Mouse (Mus musculus) CH12.LX (cell line): ENCODE data around the gene Jph3. TPM values are rescaled to one million over a fixed set of nuclear protein-coding genes. Genes with fewer than 3 reads are reported as not detected.

Experiments used
- DNase-seq: peaks from one replicate; pipeline ENCODE4 v3.0.0-alpha.2; 2013; ENCODE audit errors: extremely low read depth
- H3K27ac ChIP-seq: 2 replicates; pipeline ENCODE4 v1.5.1; 2012; ENCODE audit warnings: low read depth, mild to moderate bottlenecking, control low read depth, moderate library complexity; ENCODE audit not compliant: insufficient read depth
- H3K27me3 ChIP-seq: replicated peaks from 2 replicates; pipeline ENCODE3; 2012; ENCODE audit warnings: inconsistent platforms
- H3K36me3 ChIP-seq, 2 experiments: replicated peaks in 1 of 2; 2 replicates each; pipeline versions ENCODE3 to v1.6.1; 2012; ENCODE audit warnings: inconsistent platforms in 1 of 2, low read length in 1 of 2, mild to moderate bottlenecking in 1 of 2, mixed read lengths in 1 of 2, moderate library complexity in 1 of 2; ENCODE audit not compliant: control insufficient read depth in 1 of 2, insufficient read depth in 1 of 2
- H3K4me1 ChIP-seq, 2 experiments: 2 replicates each; pipeline ENCODE4 v1.6.1; 2012; ENCODE audit warnings: inconsistent platforms in 1 of 2, moderate library complexity in 1 of 2; ENCODE audit not compliant: insufficient read depth in 2 of 2, control insufficient read depth in 1 of 2
- H3K4me2 ChIP-seq: 2 replicates; pipeline ENCODE4 v1.6.1; 2012; ENCODE audit warnings: low read depth, mild to moderate bottlenecking, control low read depth; ENCODE audit not compliant: poor library complexity, insufficient read depth, severe bottlenecking
- H3K4me3 ChIP-seq, 3 experiments: fragments of 150-350 bp in 1 of 3; sonication (generic) in 1 of 3; replicated peaks in 1 of 3; 2 replicates each; pipeline versions ENCODE3 to v1.5.1; 2011 to 2012; ENCODE audit warnings: low read depth in 2 of 3, low read length in 2 of 3, mild to moderate bottlenecking in 2 of 3, moderate library complexity in 2 of 3, control low read depth in 1 of 3, improper control_type of control experiment in 1 of 3, inconsistent platforms in 1 of 3, mixed read lengths in 1 of 3; ENCODE audit not compliant: poor library complexity in 1 of 3
- H3K79me2 ChIP-seq: replicated peaks from 2 replicates; pipeline ENCODE4 v1.6.1; 2012; ENCODE audit warnings: mild to moderate bottlenecking, moderate library complexity; ENCODE audit not compliant: control insufficient read depth, poor library complexity, insufficient read depth, severe bottlenecking; ENCODE audit errors: extremely low read depth
- H3K9ac ChIP-seq: 2 replicates; pipeline ENCODE4 v1.6.1; 2012; ENCODE audit warnings: low read depth, mild to moderate bottlenecking, control low read depth, moderate library complexity; ENCODE audit not compliant: insufficient read depth
- H3K9me3 ChIP-seq: replicated peaks from 2 replicates; pipeline ENCODE3; 2012; ENCODE audit warnings: low read length, inconsistent platforms, mixed read lengths
- BHLHE40 ChIP-seq: IDR thresholded peaks from 2 replicates; pipeline ENCODE4 v1.6.1; 2011; ENCODE audit warnings: mild to moderate bottlenecking, low read depth, low read length, improper control_type of control experiment
- ETS1 ChIP-seq: conservative IDR thresholded peaks from 2 replicates; pipeline ENCODE4 v1.6.1; 2012; ENCODE audit warnings: low read depth, mild to moderate bottlenecking, inconsistent platforms, low read length, improper control_type of control experiment, moderate library complexity
- HCFC1 ChIP-seq: IDR thresholded peaks from 2 replicates; pipeline ENCODE4 v1.6.1; 2012; ENCODE audit warnings: low read depth, mild to moderate bottlenecking, inconsistent platforms, low read length, improper control_type of control experiment
- IRF4 ChIP-seq: IDR thresholded peaks from 2 replicates; pipeline ENCODE4 v1.6.1; 2014; ENCODE audit warnings: low read depth, mild to moderate bottlenecking, inconsistent platforms, low read length, improper control_type of control experiment
- MEF2A ChIP-seq: IDR thresholded peaks from 2 replicates; pipeline ENCODE4 v1.6.1; 2014; ENCODE audit warnings: low read depth, mild to moderate bottlenecking, inconsistent platforms, low read length, improper control_type of control experiment, borderline replicate concordance
- RAD21 ChIP-seq: IDR thresholded peaks from 2 replicates; pipeline ENCODE4 v1.6.1; 2011; ENCODE audit warnings: low read depth, mild to moderate bottlenecking, low read length, improper control_type of control experiment, moderate library complexity
- RCOR1 ChIP-seq: conservative IDR thresholded peaks from 2 replicates; pipeline ENCODE4 v1.6.1; 2012; ENCODE audit warnings: low read depth, mild to moderate bottlenecking, inconsistent platforms, low read length, improper control_type of control experiment
- SIN3A ChIP-seq: IDR thresholded peaks from 2 replicates; pipeline ENCODE4 v1.6.1; 2012; ENCODE audit warnings: low read length, improper control_type of control experiment, inconsistent platforms
- UBTF ChIP-seq: IDR thresholded peaks from 2 replicates; pipeline ENCODE4 v1.6.1; 2012; ENCODE audit warnings: low read depth, mild to moderate bottlenecking, inconsistent platforms, low read length, improper control_type of control experiment, moderate library complexity
- USF1 ChIP-seq: IDR thresholded peaks from 2 replicates; pipeline ENCODE4 v1.6.1; 2014; ENCODE audit warnings: low read depth, mild to moderate bottlenecking, inconsistent platforms, low read length, improper control_type of control experiment
- dilution Hi-C: fragments of 300-500 bp; cut with MboI; formaldehyde crosslinking; loops from 2 replicates; pipeline ENCODE4 v1.14.3; 2020; ENCODE audit warnings: low sequenced_read_pairs; ENCODE audit not compliant: extremely low pct_unique_long_range_greater_than_20kb, extremely low pct_ligation_motif_present
- in situ Hi-C: fragments of 300-500 bp; cut with MboI; formaldehyde crosslinking; loops from 3 replicates; pipeline ENCODE4 v1.14.3; 2019; ENCODE audit warnings: low sequenced_read_pairs, low pct_ligation_motif_present, low pct_unique_long_range_greater_than_20kb, mixed read lengths
- polyA plus RNA-seq: library from polyadenylated mRNA; unstranded; fragments of >175 nt; gene quantifications from 2 replicates; pipeline ENCODE4 v1.2.1, GENCODE M21; 2012; ENCODE audit warnings: low read depth; ENCODE audit not compliant: insufficient read length
- total RNA-seq, 2 experiments: library from RNA; depleted of rRNA; stranded (reverse); fragments of 300-350 nt in 1 of 2; fragments of >200 nt in 1 of 2; gene quantifications; 2 replicates each; pipeline ENCODE4 v1.2.3; 2012 to 2014

Gene Jph3
- total and polyA plus RNA-seq, 3 experiments = 0.21 TPM; not detected in 1

DNA sequence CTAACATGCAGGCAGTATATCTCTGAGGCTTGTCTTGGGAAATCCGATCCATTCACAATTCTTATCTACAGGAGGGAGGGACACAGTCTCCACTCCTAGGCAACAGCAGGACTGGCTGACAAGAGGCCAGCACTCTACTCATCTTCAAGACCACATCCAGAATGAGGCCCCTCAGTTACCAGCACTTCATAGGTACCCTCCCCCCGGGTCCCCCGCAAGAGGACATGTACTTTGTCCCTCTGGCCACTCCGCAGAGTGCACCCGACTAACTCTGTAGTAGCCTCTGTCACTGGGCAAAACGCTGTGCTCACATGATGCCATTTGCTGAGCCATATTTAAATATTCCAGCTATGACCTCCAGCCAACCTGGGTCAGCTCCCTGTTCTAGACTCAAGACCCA lies 69.0 kb downstream of the Jph3 start:
- no peak overlapping the region for H3K4me2 ChIP-seq
- no peak overlapping the region for H3K4me3 ChIP-seq
- TF ChIP-seq SIN3A (no peak), USF1 (no peak), RCOR1 (no peak), ETS1 (no peak), HCFC1 (no peak)
- in situ Hi-C loops = no loop called here
- H3K4me1 ChIP-seq = peaks cover 0 to 18% of the 10 kb centered on the region in 2 experiments; a peak in 2 of 4 replicates
- dilution Hi-C loops = no loop called here
- peaks cover 73 to 93% of the 10 kb centered on the region in 2 experiments for H3K36me3 ChIP-seq
- H3K27ac ChIP-seq = no peak overlapping the region
- DNase-seq = no peak
- no peaks in the 10 kb centered on the region for H3K79me2 ChIP-seq
- H3K9ac ChIP-seq = no peak overlapping the region
- H3K9me3 ChIP-seq = no peaks in the 10 kb centered on the region
- no peaks in the 10 kb centered on the region for H3K27me3 ChIP-seq

DNA sequence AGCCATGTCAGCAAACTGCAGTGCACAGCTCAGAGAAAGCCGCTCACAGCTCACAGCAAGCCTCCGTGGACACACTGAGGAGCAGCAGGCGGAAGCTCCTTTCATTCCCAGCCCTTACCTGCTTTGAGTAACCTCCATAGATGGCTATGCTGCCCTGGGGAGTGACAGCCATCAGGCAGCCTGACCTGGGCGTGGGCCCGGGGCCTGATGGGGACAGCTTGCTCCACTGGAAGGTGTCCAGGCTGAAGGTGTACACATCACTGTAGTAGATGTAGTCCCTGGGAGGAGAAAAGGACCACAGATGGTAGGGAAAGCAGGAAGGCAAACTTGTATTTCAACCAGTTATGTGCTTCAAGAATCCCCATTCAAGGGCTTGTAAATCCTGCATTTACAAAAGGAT lies 75.4 kb downstream of the Jph3 start:
- Histone ChIP-seq H3K4me2 (no peak overlapping the region), H3K4me3 (no peak overlapping the region), H3K27me3 (no peaks in the 10 kb centered on the region), H3K9ac (no peak overlapping the region), H3K9me3 (no peaks in the 10 kb centered on the region), H3K79me2 (no peaks in the 10 kb centered on the region), H3K4me1 (peaks cover 8 to 50% of the 10 kb centered on the region in 2 experiments), H3K36me3 (peaks cover 49 to 76% of the 10 kb centered on the region in 2 experiments), H3K27ac (no peak overlapping the region)
- dilution Hi-C loops (no loop called here), in situ Hi-C loops (no loop called here)
- TF ChIP-seq MEF2A (no peak), UBTF (no peak)
- DNase-seq = no peak

DNA sequence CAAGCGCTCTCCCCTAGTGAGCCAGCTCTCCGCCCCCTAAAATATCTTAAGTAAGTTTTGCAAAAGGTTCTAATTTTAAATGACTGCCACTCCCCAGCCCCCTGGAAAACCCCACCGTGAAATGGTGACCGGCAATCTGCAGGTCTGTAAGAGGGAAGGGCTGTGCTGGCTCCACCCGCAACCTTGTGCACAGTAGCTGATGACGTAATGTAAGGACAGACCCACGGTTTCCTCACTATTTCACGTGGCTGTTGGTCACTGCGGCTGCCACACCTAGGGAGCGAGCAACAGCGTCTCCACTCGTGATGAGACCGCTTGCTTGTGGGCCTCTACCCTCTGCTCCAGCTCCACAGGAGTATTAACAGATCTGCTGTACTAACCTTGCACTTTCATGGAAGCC lies 76.7 kb downstream of the Jph3 start:
- dilution Hi-C loops = no loop called here
- DNase-seq = peak; percentile 53
- Histone ChIP-seq H3K79me2 (no peaks in the 10 kb centered on the region), H3K36me3 (peaks cover 40 to 75% of the 10 kb centered on the region in 2 experiments), H3K4me1 (peaks cover 8 to 53% of the 10 kb centered on the region in 2 experiments), H3K4me3 (peak overlapping the region in 1 of 3 experiments; percentile 36)
- TF ChIP-seq IRF4 (no peak), BHLHE40 (0 out of 2 replicates have a peak, but pooled peaks have one; percentile 30), RAD21 (no peak), ETS1 (peak; percentile 20)
- TF ChIP-seq, all 38 proteins: peak for 2
- Histone ChIP-seq H3K4me2 (no peak overlapping the region), H3K27me3 (no peaks in the 10 kb centered on the region), H3K27ac (peak overlapping the region; percentile 30; the same call in 1 of the 2 replicates), H3K9me3 (no peaks in the 10 kb centered on the region), H3K9ac (no peak overlapping the region)
- in situ Hi-C loops = no loop called here
